Mouse (Mus musculus) Patski (cell line): ENCODE measurements at regions not wholly inside any gene's neighbourhood (a gene's known extent, or its start where the extent isn't known, plus 50 kb on each side); places are given as distances from the start of the nearest gene placed in this dataset.

Experiments
- ATAC-seq: fragments of 100-300 bp; one replicate; pipeline ENCODE4 v1.8.0; 2021
- CTCF ChIA-PET: fragments of 350-600 bp; sonication (Branson Sonifier 250); formaldehyde crosslinking; loops from one replicate; lab custom pipeline; 2022; ENCODE audit warnings: inconsistent platforms; lab: Charles Lee
- POLR2A ChIA-PET: fragments of 350-600 bp; sonication (Branson Sonifier 250); formaldehyde crosslinking; loops from one replicate; lab custom pipeline; 2022; ENCODE audit warnings: antibody characterized with exemption, inconsistent platforms; lab: Charles Lee
- DNase-seq: peaks from one replicate; pipeline ENCODE4 v3.0.0-alpha.2; 2011; ENCODE audit warnings: low read depth, low spot score
- H3K27me3 ChIP-seq: fragments of 371-371 bp; one replicate; pipeline ENCODE4 v1.5.1; 2021
- CTCF ChIP-seq: fragments of 100-300 bp; IDR thresholded peaks from one replicate; pipeline ENCODE4 v1.5.1; 2021
- in situ Hi-C: fragments of 300-500 bp; cut with MboI; formaldehyde crosslinking; loops from 3 replicates; pipeline ENCODE4 v1.11.1; 2018; ENCODE audit warnings: low pct_unique_long_range_greater_than_20kb, mixed read lengths

- ChIA-PET POLR2A (interaction anchor here (1.2 kb wide), 1 partner anchor 544 kb away, joined by 3 read pairs; no protein-coding TSS in a partner anchor), CTCF (interaction anchor here (2.5 kb wide), 1 partner anchor 13 kb away, joined by 8 read pairs; no protein-coding TSS in a partner anchor)
- ATAC-seq (peak; percentile 70), DNase-seq (peak; percentile 89)
- H3K27me3 ChIP-seq: no peaks in the 10 kb centered on the region
- TF ChIP-seq CTCF: no peak
- in situ Hi-C loops: no loop called here
Measured at GRCm38 (mm10) chr9:88274040-88274439, 53.0 kb upstream of the Nt5e start.

GRCm38 (mm10) chr9:88274681-88275336 is 52.2 kb upstream of the Nt5e start:
- ChIA-PET CTCF (interaction anchor here (1.5 to 2.5 kb wide), 2 partner anchors 14 to 16 kb away, joined by 3 to 8 read pairs; no protein-coding TSS in a partner anchor), POLR2A (interaction anchor here (1.2 kb wide), 1 partner anchor 545 kb away, joined by 3 read pairs; no protein-coding TSS in a partner anchor)
- ATAC-seq: no peak
- no peak for DNase-seq
- in situ Hi-C loops: no loop called here
- no peak for TF ChIP-seq CTCF
- H3K27me3 ChIP-seq: no peaks in the 10 kb centered on the region

- DNase-seq (peak; percentile 55), ATAC-seq (no peak)
- in situ Hi-C loops: no loop called here
- POLR2A ChIA-PET: no interaction called here
- TF ChIP-seq CTCF: no peak
- no peaks in the 10 kb centered on the region for H3K27me3 ChIP-seq
- CTCF ChIA-PET: interaction anchor here (1.5 kb wide), 2 partner anchors 17 to 258 kb away, joined by 3 read pairs; no protein-coding TSS in a partner anchor
Measured at GRCm38 (mm10) chr9:88276023-88276568, 50.9 kb upstream of the Nt5e start.

GRCm38 (mm10) chr9:88277031-88277430 is 50.0 kb upstream of the Nt5e start:
- in situ Hi-C loops: no loop called here

More at GRCm38 (mm10) chr9:88277031-88277430, 50.0 kb upstream of the Nt5e start:
- DNase-seq: peak; percentile 64
- ATAC-seq: peak; percentile 61
- H3K27me3 ChIP-seq: no peaks in the 10 kb centered on the region
- ChIA-PET POLR2A (no interaction called here), CTCF (interaction anchor here (1.5 kb wide), 1 partner anchor 257 kb away, joined by 3 read pairs; no protein-coding TSS in a partner anchor)
- TF ChIP-seq CTCF: no peak
